Mouse (Mus musculus): ENCODE measurements around the gene Ankrd6.

The Ankrd6 gene

DNA sequence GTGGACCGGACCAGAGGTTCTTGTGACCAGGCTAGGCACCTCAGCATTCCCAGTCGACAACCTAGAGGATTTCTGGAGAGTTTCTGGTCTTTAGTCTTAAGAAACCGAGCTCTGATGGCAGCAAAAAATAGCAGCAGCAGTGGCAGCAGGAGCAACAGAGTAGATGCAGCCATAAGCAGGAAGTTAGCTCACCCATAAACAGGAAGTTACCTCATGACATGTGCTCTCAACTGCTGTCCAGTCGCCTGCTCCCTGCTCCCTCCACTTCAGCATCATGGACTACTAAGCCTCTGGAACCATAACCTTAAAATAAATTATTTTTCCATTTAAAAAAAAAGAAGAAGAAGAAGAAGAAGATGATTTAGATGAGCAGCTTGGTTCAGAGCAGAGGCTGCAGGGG, 161.6 kb downstream of the Ankrd6 start:
- DNase-seq (ENCODE audit: low spot score in 2 of 2), result no peak

DNA sequence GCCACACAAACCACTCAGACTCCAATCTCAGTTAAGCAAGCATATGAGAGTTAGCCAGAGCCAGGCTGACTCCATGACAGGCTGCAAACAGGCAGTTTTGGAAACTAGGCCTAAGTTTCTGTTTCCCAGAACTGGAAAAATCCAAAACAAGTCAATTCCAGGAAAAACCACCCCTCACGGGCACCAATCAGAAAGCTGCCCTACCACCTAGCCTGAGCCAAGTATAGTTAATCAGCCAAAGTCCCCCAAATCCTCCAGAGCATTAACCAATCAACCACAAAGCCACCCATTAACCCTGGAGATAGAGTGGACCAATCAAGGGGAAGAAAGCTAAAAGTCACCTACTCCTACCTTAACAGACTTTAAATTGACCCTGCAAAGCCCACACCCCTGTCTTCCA, 163.5 kb downstream of the Ankrd6 start:
- DNase-seq (ENCODE audit: low spot score in 2 of 2), result no peak

DNA sequence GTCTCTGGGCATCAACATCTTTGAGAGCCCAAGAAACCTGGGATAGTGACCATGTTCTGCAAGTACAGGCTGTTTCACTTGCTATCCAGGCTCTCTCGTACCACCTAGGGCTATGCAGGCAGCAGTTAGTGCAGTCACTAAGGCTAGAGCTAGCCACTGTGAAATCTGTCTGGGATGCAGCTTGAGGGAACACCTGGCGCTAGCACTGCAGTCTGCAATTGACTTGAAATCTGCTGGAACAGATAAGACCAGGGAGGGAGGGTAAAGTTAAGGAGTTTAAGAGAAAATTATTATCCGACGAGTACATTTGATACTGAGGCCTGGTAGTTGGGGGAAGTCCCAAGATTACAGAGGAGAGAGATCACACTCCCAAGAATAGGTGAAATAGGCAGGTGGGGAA, 170.6 kb downstream of the Ankrd6 start:
- no peak for DNase-seq (ENCODE audit: low spot score in 2 of 2)

DNA sequence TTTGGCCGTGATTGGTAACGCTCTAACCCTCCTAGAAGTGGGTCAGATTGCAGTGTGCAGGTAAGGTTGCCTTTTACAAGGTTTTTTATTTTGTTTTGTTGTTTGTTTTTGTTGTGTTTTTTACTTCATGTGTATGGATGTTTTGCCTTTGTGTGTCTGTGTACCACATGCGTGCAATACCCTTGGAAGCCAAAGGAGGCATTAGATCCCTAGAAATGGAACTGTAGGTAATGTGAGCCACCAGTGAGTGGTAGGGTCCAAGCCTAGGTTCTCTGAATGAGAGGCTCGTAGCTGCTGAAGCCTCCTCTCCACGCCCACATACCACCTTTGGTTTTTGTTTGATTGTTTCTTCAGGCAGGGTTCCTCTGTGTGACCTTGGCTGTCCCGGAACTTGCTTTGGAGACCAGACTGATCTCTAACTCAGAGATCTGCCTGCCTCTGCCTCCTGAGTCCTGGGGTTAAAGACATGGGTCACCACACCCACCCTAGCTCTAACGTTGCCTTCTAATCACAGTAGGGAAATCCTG, 180.3 kb downstream of the Ankrd6 start:
- no peak for DNase-seq (ENCODE audit: low spot score in 2 of 2)

DNA sequence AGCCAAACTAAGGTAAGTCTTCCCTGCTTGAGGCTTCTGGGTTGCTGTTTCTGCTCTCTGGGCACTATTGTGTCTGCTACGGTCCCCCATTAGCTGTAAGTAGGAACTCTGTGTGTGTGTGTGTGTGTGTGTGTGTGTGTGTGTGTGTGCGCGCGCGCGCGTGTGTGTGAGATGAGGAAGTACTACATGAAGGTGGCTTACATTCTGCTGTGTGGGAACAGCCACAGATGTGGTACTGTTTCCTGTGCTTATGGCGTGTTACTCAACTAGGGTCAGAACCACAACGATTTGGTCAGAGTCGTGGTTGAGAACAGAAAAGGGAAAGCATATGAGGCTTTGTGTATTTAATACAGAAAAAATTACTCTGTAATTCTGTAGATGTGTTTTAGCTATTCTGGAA, 182.6 kb downstream of the Ankrd6 start:
- DNase-seq (ENCODE audit: low spot score in 2 of 2), result no peak

DNA sequence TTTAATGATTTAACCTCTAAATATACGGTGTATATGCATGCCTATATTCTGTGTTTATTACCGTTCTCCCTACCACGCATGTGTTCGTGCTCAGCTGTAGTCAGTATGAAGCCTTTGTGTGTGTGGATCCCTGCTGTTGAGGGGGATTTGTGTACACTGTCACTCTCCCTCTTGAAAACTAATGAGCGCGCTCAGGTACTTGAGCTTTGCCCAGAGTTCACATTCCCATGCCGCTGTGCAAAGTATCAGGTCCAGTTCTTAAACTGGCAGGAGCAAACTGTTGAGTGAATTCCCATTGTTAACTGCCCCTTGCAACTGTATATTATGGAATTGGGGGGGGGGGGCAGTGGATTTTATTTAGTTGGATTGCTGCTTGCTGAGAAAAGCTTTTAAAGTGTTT, 183.2 kb downstream of the Ankrd6 start:
- DNase-seq (ENCODE audit: low spot score in 2 of 2), result no peak

DNA sequence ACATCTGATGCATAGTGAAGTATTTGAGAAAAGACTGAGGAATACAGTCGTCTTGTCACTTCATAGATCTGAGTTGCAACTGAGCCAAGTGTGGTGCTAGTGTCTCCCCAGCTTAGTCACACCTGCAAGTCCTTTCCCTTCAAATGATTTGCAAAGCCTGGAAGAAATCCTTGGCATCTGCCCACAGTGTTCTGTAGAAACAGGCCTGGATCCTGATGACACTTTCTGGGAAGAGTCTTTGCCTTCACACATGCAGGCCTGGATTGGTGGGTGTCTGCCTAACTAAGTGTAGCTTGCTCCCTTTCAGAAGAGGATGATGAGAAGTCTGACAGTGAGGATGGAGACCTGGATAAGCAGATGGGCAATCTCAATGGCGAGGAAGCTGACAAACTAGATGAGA, 193.2 kb downstream of the Ankrd6 start:
- DNase-seq (ENCODE audit: low spot score in 2 of 2), result no peak

Measured in urinary bladder, adult 18-20 months (tissue).